Mouse (Mus musculus) hindbrain, embryonic 10.5 days (tissue): ENCODE measurements around the gene C130079G13Rik. TPM values are rescaled to one million over a fixed set of nuclear protein-coding genes. Genes with fewer than 3 reads are reported as not detected.
"Not testable (repeated sequence)": the region's sequence is repeated elsewhere in the genome, so short reads cannot be mapped to it uniquely, and the experiment has no call there.

Experiments used
- DNase-seq: peaks from one replicate; pipeline ENCODE4 v3.0.0-alpha.2; 2017; ENCODE audit warnings: low spot score
- H3K27ac ChIP-seq: fragments of 300-500 bp; sonication (generic); 2 replicates; pipeline ENCODE4 v1.5.1; 2016; ENCODE audit warnings: mild to moderate bottlenecking, moderate library complexity
- H3K27me3 ChIP-seq: fragments of 300-500 bp; sonication (generic); 2 replicates; pipeline ENCODE4 v1.6.1; 2016; ENCODE audit warnings: mild to moderate bottlenecking; ENCODE audit not compliant: poor library complexity, insufficient read depth, severe bottlenecking
- H3K36me3 ChIP-seq: fragments of 300-500 bp; sonication (generic); 2 replicates; pipeline ENCODE4 v1.6.1; 2016; ENCODE audit warnings: mild to moderate bottlenecking, moderate library complexity
- H3K4me1 ChIP-seq: fragments of 300-500 bp; sonication (generic); replicated peaks from 2 replicates; pipeline ENCODE4 v1.6.1; 2016; ENCODE audit warnings: mild to moderate bottlenecking
- H3K4me3 ChIP-seq: fragments of 300-500 bp; sonication (generic); 2 replicates; pipeline ENCODE4 v1.5.1; 2016; ENCODE audit warnings: mild to moderate bottlenecking, moderate library complexity
- H3K9me3 ChIP-seq: fragments of 300-500 bp; sonication (generic); 2 replicates; pipeline ENCODE4 v1.6.1; 2016; ENCODE audit warnings: mild to moderate bottlenecking, moderate library complexity
- WGBS: fragments of 180-500 bp; shearing (Covaris S2); methylation state at CpG from one replicate; pipeline ENCODE4 v1.1.7; 2016; 5-methylcytosine and 5-hydroxymethylcytosine counted together
- polyA plus RNA-seq: library from polyadenylated mRNA; unstranded; fragments of >200 nt; fragmentation: Nextera tagmentation; extraction: Ambion mirVana; gene quantifications from 2 replicates; pipeline ENCODE4 v1.2.1, GENCODE M21; 2016

Gene C130079G13Rik
- polyA plus RNA-seq = not detected in 2 replicates

GRCm38 (mm10) chr3:59924914-59925313, at the start of gene C130079G13Rik:
C130079G13Rik (plus strand) TSS chr3:59925214.
- no peak for DNase-seq
- no peaks in the 10 kb centered on the region for H3K36me3 ChIP-seq
- H3K4me1 ChIP-seq = no peaks in the 10 kb centered on the region
- 90% methylated on average over 2 of the region's 2 CpGs for WGBS
- no peaks in the 10 kb centered on the region for H3K27me3 ChIP-seq
- H3K4me3 ChIP-seq = no peak within 1 kb of the TSS
- no peaks in the 10 kb centered on the region for H3K9me3 ChIP-seq
- no peak within 1 kb of the TSS for H3K27ac ChIP-seq

- not testable (repeated sequence) for H3K27ac ChIP-seq, H3K36me3 ChIP-seq, DNase-seq, H3K4me3 ChIP-seq, H3K27me3 ChIP-seq, H3K9me3 ChIP-seq, H3K4me1 ChIP-seq
- 23% methylated on average over 1 of the region's 1 CpGs for WGBS
Observed at GRCm38 (mm10) chr3:59877601-59878000, 47.4 kb upstream of the C130079G13Rik start.

GRCm38 (mm10) chr3:59879801-59880554, 45.0 kb upstream of the C130079G13Rik start:
- H3K4me1 ChIP-seq, H3K27me3 ChIP-seq, H3K9me3 ChIP-seq, H3K36me3 ChIP-seq, DNase-seq, H3K4me3 ChIP-seq, H3K27ac ChIP-seq: not testable (repeated sequence)
- WGBS = 72% methylated on average over 7 of the region's 7 CpGs

- DNase-seq = no peak
- Histone ChIP-seq H3K4me3 (no peak overlapping the region), H3K27me3 (no peaks in the 10 kb centered on the region), H3K9me3 (no peaks in the 10 kb centered on the region), H3K27ac (no peak overlapping the region), H3K4me1 (no peaks in the 10 kb centered on the region), H3K36me3 (no peaks in the 10 kb centered on the region)
- WGBS = 90% methylated on average over 2 of the region's 2 CpGs
Observed at GRCm38 (mm10) chr3:59893276-59893675, 31.7 kb upstream of the C130079G13Rik start.

- Histone ChIP-seq H3K27ac (no peak overlapping the region), H3K4me3 (no peak overlapping the region), H3K4me1 (no peaks in the 10 kb centered on the region), H3K36me3 (no peaks in the 10 kb centered on the region), H3K27me3 (no peaks in the 10 kb centered on the region), H3K9me3 (no peaks in the 10 kb centered on the region)
- WGBS = 86% methylated on average over 1 of the region's 1 CpGs
- DNase-seq = no peak
Observed at GRCm38 (mm10) chr3:59934621-59935020, 9.6 kb downstream of the C130079G13Rik start.

GRCm38 (mm10) chr3:59947294-59947950, 22.4 kb downstream of the C130079G13Rik start:
- Histone ChIP-seq H3K4me3 (no peak overlapping the region), H3K36me3 (no peaks in the 10 kb centered on the region), H3K27ac (no peak overlapping the region), H3K27me3 (no peaks in the 10 kb centered on the region), H3K9me3 (no peaks in the 10 kb centered on the region), H3K4me1 (no peaks in the 10 kb centered on the region)
- DNase-seq = no peak
- 91% methylated on average over 10 of the region's 10 CpGs for WGBS

- DNase-seq = no peak
- Histone ChIP-seq H3K4me1 (no peaks in the 10 kb centered on the region), H3K36me3 (no peaks in the 10 kb centered on the region), H3K4me3 (no peak overlapping the region), H3K27me3 (no peaks in the 10 kb centered on the region), H3K27ac (no peak overlapping the region), H3K9me3 (no peaks in the 10 kb centered on the region)
- WGBS = 90% methylated on average over 5 of the region's 5 CpGs
Observed at GRCm38 (mm10) chr3:59970891-59971290, 45.9 kb downstream of the C130079G13Rik start.

GRCm38 (mm10) chr3:59974591-59974990, 49.6 kb downstream of the C130079G13Rik start:
- no peak overlapping the region for H3K27ac ChIP-seq
- no peaks in the 10 kb centered on the region for H3K9me3 ChIP-seq
- H3K27me3 ChIP-seq = no peaks in the 10 kb centered on the region
- H3K4me1 ChIP-seq = no peaks in the 10 kb centered on the region
- H3K4me3 ChIP-seq = no peak overlapping the region
- DNase-seq = no peak
- H3K36me3 ChIP-seq = no peaks in the 10 kb centered on the region

Other genes starting within 250 kb of the C130079G13Rik start
- not detected in 2 replicates for gene Gm5538, start 195.4 kb upstream of the C130079G13Rik start, polyA plus RNA-seq
- gene Gm8298, start 64.2 kb upstream of the C130079G13Rik start, polyA plus RNA-seq = not detected in 2 replicates
- gene Aadacl2, start 81.5 kb downstream of the C130079G13Rik start, polyA plus RNA-seq = not detected in 2 replicates
- gene Aadac, start 100.5 kb downstream of the C130079G13Rik start, polyA plus RNA-seq = not detected in 2 replicates
- 0.35 TPM in 1 of 2 replicates, not detected in the other for gene Sucnr1, start 156.7 kb downstream of the C130079G13Rik start, polyA plus RNA-seq